Mouse (Mus musculus) MEL-GATA-1-ER (cell line): Measurements from ENCODE around the gene Sim2.

Source experiments
- DNase-seq: peaks from one replicate; pipeline ENCODE4 v3.0.0-alpha.2; 2012; ENCODE audit warnings: low read depth; ENCODE audit errors: extremely low read depth

Gene Sim2

DNA sequence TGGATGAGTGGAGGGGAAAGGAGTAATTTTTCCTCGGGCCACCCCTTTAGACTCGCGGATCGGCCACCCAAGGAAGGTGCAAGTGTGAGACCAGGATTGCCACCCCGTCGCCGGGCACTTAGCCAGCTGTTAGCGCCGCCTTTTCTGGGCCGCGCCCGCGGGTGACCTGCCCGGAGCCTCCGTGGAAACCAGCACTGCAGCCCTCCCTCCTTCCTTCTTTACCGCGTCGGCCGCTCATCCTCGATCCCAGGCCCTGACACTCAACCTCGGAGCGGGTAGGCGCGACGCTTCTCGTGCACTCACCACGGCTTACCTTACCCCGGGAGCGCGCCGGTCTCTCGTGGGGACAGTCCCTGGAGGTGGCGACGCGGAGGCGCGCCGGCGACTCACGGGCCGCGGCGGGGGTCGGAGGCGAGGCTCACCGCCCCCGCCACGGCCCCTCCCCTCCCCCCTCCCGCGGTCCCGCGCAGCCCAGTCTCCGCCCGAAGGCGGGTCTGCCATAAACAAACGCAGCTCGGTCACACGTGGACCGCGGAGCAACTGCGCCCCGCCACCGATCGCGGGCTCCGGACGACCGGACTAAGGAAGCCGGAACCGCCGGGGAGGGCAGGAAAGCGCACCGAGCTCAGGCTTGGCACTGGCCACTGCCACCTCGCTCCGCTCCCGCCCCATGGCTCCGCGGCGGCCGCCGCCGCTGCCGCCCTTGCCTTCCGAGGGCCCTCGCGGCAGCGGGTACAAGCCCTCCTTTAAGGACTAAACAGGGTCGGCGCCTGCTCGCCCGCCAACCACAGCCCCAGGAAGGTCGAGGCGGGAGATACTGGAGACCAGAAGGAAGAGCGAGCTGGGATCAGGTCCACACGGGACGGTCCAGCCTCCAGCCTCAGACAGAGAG is at the start of gene Sim2:
Gene Sim2, plus strand, starts transcription at position 221 of the 892 bp plus-strand sequence.
- no peak for DNase-seq

DNA sequence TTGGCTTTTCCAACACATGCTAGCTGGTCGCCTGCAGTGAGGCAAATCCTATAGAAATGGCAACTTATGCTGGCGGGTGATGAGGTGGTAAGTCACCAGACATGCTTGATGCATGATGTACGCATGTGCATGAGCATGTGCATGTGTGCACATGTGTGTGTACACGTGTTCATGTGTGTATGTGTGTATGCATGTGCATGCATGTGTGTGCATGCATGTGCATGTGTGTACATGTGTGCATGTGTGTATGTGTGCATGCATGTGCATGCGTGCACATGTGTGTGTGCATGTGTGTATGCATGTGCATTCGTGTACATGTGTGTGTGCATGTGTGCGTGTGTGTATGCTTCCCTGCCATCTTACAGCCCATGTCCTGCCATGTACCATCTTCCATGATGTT is 47.5 kb upstream of the Sim2 start:
- no peak for DNase-seq

DNA sequence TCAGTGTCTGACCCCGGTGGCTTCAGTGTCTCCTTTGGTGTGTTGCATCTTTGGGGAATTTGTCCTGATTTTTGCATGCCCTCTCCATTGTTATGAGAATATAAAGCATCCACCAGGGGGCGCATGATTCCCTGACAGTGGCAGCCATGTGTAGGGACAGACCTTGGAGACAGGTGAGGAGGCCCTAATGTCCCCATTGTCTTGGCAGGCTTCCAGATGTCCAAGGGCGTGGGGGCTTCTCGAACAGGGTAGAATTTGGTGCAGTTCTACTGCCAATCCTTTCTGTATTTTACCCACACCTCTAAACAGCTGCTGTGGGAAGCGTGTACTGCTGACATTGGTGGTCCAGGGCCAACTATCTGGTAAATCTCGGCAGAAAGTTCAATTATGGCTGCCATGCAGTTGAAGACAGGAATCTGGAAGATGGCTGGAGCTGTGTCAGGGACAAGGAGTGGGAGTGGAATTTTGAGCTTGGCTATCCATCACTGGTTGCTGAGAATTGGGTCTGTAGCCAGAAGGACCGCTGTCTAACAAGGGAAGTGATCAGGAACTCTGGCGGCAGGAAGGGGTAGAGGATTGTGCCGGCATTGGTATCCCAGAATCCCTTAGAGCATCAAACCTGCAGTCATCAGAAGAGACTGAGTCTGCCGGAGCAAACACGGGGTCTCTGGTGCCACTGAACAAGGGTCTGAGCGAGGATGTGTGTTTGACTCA is 46.3 kb upstream of the Sim2 start:
- no peak for DNase-seq

DNA sequence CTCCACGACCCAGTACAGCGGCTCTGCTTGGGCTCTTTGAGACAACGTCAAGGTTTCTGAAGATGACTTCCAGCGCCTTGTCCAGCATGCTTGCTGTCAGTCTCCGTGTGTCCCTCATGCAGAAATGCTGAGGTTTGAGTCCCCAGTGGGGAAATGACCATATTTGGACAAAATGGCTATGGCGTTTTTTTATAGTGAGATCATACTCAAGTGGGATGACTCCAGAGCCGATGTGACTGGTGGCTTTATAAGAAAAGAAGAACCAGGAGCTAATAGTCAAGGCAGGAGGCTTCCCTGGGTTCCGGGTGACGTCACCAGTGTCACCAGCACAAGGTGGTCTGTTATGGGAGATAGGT is 45.8 kb upstream of the Sim2 start:
- DNase-seq = no peak

DNA sequence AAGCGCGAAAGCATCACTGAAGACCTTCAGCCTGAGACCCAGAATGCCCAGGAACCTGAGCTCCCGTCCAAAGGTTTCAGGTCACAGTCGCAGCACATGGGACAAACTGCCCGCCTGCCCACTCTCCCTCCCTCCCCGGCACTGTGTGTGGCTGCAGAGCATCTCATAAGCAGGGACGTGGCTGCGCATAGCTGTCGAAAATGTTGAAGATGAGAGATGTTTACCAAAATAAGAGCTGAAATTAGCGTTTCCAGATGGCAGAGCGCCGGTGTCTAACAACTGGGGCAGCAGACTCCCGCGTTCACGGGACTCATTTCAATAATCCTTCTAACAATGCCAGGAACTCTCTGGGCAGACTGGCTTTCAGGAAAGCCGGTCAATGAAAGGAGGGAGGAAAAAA is 44.2 kb upstream of the Sim2 start:
- no peak for DNase-seq

DNA sequence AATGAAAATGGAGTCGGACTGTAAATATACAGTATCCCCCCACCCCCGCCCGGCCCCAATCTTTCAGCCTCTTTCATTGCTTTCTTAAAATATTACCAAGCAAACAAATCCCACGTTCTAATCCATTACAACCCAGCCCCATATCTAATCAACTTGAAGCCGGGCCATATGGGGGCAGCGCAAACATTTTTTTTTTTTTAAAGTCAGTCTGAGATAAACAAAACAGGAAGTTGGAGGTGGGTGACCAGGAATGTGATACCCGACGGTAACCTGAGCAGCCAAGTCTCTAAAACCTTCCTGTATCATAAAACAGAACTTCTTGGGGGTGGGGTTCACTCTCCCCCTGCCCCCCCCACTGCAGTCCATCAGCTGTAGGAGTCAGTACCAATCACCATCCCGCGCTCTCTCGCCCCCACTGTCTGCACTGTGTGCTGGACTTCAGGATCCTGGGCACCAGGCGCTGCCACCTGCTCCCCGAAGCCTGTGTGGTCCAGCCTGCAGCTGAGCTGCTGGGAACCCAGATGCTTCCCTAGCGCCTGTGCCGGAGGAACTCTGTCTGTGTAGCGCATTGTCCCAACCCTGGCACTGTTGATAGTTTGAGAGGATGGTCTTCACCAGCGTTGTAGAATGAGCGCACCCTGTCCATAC is 43.5 kb upstream of the Sim2 start:
- peak; percentile 64 for DNase-seq

DNA sequence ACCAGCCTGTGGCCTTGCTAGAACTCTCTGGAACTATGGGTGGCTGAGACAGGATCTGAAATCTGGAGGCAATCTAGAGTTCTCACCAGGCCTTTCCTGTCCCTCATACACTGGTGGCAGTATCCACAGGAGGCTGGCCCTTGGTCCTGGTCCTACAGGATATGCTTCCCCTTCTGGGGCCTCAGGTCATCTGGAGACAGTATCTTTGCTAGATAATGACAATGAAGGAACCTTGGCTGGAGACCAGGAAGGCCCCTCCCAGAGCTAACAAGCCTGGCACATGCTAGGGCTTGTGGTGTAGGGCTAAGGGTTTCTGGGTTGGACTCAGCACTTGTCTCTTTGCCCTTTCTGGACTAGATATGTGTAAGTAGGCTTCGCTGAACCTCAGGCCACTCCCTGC is 40.9 kb upstream of the Sim2 start:
- DNase-seq = no peak

DNA sequence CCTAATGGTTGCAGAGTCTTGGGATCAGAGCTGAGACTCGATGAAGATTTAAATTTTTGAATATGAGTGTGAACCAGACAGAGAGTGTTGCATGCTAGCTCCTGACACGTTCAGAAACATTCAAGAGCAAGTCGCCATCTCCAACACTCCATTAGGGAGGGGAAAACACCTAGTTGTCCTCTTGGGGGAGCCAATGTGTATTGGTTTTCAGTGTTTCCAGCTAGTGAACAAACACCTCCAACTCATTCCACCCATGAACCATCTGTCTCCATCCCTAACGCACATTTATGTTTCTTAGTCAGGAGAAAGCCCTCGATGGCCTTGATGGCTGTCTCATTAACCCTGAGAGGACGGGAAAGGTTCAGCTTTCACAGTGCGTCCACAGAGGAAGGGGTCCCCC is 39.7 kb upstream of the Sim2 start:
- no peak for DNase-seq

DNA sequence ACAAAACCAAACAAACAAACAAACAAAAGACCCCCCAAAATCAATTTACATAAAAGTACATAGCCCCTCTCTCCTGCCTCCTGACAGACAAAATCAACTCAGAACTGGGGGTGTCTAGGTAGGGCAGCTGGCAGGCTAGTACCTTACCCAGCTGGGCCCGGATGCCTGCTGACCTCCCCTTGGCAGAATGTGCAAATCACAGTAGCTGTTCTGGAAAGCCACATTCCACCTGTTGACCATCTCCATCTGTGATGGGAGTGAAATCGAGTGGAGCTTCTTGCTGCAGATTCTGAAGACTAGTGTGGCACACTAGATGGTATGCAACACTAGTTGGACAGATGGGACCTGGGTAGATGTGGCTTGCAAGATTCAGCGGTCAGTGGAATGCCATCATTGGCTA is 34.4 kb upstream of the Sim2 start:
- DNase-seq = no peak

DNA sequence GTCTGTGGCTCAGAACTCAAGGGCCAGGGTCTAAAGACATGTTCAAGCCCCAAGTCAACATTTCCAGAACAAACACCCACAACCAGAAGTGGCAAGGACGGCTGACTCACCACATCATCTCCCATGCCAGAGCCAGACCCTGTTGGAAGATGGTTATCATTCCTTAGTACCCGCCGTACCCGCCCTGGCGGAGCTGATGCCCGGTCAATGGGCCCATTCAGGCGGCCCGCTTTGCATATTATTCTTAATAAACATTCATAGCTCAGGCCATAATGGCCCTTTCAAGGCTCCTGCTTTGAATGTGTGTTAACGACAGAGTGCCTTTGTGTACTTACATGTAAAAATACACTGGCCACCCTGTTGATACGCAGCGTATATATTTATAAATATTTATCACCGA is 29.6 kb upstream of the Sim2 start:
- no peak for DNase-seq

DNA sequence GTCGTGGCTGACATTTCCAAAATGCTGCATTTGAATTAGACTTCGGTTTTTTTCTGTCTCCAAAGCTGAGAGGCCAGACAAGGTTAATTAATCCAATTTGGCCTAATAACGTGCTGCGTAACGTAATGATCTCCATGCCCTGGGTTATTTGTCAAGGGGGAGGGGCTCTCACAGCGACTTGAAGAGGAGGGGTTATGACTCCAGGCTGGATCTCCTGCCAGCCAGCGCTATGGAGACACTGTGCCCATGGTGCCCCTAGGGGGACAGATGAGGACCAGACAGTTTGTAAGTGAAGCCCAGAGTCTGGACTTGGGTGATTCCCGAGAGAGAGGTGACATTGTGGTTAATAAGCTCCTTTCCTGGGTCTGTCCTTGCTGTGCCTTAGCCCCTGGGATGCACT is 29.2 kb upstream of the Sim2 start:
- no peak for DNase-seq

DNA sequence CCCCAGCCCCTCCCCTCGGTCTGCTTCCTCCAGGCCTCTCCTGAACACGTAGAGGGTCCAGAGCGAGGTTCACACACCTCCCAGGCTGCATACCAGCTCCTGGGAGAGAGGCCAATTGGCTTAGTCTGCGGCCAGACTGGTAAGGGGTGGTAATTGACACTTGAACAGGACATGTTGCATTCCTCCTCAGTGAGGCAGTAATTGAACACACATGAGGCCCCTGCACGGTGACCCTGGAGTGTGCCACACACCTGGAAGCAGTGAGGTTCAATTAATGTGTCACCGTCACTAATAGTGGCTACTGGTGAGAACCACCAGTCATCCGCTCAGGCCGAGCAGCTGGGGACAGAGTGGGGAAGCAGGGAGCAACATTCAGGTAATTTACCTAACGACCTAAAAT is 24.9 kb upstream of the Sim2 start:
- DNase-seq = no peak

DNA sequence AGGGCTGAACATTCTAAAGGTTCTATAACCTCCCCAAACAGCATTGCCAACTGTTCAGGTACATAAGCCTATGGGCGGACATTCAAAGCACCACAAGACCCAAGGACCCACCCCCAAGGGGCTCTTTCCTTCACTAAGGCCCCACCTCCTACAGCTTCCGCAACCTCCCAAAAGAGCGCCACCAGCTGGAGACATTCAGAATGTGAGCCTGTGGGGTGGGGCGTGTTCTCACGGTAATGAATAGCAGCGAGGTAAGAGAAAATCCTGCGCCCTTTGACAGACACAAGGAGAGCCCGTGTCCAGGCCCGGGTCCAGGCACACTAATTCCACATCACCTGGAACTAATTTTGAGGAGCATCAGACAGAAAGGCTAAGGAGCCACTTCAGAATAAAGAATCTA is 20.5 kb upstream of the Sim2 start:
- DNase-seq = no peak

DNA sequence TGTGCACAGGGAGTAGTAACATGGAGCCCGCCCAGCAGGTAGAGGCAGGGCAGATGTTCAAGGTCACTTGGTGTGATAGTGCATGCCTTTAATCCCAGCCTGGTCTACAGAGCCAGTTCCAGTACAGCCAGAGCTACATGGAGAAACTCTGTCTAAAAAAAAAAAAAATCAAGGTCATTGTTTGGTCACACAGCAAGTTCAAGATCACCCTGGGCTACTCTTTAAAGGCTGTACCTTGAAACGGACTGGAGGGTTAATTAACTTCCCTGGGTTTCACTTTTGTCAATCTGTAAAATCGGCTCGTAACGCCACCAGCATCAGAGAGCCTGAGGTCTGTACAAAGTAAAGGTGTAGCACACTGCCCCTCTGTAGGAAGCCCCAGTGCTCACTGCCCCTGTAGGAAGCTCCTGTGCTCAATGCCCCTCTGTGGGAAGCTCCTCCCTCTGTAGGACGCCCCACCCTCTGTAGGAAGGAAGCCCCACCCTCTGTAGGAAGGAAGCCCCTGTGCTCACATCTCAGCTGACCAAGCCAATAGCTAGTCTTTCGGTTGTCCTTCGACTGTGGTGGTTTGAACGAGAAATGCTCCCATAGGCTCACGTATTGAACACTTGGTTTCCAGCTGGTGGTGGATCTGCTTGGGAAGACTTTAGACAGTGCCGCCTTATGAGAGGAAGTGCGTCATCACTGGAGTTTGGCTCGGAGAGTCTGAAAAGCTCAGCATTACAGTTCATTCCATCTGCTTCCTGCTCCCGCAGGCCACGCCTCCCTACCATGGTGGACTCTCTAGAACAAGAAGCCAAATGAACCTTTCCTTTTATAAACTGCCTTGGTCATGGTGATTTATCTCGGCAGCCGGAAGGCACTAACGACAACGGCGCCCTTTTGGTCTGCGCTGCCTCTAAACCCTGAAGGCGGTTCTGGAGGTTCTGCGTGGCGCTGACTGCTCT is 18.7 kb upstream of the Sim2 start:
- peak; percentile 65 for DNase-seq

DNA sequence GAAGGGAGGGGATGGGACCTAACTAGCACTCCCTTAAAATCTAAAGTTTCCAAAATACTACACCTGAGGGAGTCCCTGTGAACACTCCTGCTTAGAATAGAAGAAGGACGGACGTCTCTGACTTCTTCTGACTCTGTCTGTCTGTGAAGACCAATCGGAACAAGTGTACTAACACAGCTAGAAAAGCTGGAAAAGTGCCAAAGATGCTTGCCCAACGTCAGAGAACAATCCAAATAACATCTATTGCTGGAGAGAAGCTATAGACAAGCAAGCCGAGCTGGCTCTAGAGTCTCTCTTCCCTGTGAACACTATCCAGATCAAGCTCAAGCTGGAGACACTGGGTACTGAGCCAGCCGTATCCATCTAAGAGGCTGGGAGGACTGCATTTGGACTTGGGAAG is 18.0 kb upstream of the Sim2 start:
- DNase-seq = peak; percentile 34

DNA sequence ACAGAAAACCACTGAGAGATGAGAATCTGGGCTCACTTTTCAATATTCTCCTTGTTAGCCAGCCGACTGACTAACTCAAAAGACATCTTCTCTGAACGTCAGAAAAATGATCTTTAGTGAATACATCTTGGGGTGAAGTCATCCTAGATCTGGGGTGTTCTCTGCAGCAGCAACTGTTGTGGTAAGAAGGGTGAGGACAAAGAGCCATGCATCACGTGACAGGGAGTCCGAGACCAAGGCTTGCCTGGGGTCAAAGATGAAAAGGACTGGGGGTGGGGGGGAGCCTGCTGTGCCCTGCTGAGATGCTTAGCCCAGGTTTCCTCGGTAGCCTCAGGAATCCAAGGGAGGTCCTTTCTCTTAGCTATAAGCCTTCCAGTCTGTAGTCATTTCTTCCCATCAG is 17.5 kb upstream of the Sim2 start:
- DNase-seq = no peak

DNA sequence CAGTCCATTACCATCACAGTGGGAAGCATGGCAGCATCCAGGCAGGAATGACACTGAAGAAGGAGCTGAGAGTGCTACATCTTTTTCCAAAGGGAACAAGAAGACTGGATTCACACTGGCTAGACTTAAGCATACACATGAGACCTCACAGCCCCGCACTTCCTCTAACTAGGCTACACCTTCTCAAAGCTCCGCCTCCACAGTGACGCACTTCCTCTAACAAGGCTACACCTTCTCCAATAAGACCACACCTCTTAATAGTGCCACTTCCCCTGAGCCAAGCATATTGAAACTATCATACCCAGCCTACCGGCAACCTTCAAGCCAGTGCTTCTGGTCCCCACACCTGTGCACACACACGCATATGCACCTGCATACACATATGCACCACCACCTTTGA is 15.7 kb upstream of the Sim2 start:
- DNase-seq = peak; percentile 37

DNA sequence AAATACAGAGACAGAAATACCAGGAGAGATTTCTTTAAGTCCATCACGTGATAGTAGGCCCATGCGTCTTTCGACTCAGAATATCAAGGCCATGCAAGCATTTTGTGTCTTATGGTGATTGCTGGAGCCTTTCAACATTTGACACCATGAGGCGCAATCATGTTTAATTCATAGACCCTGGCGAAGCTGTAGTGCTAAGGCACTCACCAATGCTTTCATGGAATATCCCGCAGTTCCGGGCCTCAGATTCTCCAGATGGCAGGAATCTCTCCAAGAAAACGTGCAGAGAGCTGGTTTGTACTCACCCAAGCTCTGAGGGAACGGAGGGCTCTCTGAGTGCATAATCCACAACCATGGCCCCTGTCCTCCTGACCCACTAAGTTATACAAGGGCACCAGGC is 13.8 kb upstream of the Sim2 start:
- DNase-seq = no peak

DNA sequence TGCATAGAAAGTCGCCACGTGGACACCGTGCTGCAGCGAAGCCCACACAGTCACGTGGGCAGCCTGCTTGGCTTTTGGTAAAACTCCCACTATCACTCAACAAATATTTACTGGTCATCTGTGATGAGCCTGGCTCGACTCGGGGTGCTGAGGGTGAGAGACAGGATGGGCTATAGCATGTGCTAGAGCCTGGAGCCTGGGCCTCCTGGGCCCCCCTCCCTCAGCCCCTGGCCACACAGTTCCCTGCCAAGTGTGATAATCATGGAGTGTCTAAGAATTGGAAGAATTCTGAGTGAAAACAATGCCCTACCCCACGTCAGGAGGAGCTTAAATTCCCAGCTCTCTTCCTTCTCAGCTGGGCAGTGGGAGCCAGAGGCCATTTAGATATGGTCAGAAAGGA is 13.3 kb upstream of the Sim2 start:
- no peak for DNase-seq

DNA sequence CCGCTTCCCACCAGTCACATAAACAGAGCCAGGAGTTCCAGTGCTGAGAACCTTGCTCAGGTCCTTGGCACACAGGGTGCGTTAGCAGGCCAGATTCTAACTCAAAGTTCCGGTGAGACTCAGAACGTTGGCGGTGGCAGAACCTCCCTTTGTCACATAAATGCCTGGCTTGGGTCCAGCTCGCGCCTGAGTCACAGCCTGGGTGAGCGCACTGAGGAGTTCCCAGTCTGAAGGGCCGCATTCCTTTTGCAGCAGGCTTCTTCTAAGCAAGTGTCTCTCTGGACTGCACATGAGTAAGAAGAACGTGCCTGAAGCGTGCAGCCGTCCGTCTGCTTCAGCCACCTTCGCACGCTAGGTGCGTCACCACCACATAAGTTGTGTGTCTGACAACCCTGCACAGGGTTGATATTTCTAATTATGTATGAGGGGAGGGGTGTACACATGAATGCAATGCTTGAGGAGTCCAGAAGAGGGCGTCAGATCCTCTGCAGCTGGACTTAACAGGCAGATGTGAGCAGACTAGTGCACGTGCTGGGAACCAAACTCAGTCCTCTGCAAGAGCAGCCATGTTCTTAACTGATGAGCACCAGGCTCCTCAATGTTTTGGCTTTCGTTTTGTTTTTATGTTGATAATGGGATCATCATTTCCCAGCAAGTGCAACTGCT is 9.2 kb upstream of the Sim2 start:
- no peak for DNase-seq
